Mouse (Mus musculus) ES-Bruce4 (cell line): ENCODE data around the gene Large1.
"Not testable (repeated sequence)": the region's sequence is repeated elsewhere in the genome, so short reads cannot be mapped to it uniquely, and the experiment has no call there.

Experiments
- CTCF ChIP-seq: IDR thresholded peaks from one replicate; pipeline ENCODE4 v1.8.1; 2011; ENCODE audit warnings: low read depth, low read length
- EP300 ChIP-seq: IDR thresholded peaks from 2 replicates; pipeline ENCODE4 v1.6.1; 2011; ENCODE audit warnings: low read depth, low read length; ENCODE audit not compliant: insufficient read depth
- POLR2A ChIP-seq: IDR thresholded peaks from one replicate; pipeline ENCODE4 v1.8.1; 2011; ENCODE audit warnings: low read length; ENCODE audit not compliant: insufficient read depth

GRCm38 (mm10) chr8:73100607-73101006, 252.7 kb downstream of the Large1 start:
- TF ChIP-seq POLR2A, CTCF, EP300: not testable (repeated sequence)
